Mouse (Mus musculus): Measurements from ENCODE around the gene Ifitm6.
"Not testable (repeated sequence)": the region's sequence is repeated elsewhere in the genome, so short reads cannot be mapped to it uniquely, and the experiment has no call there.

The Ifitm6 gene

GRCm38 (mm10) chr7:140971479-140972171, 46.1 kb downstream of the Ifitm6 start:
- DNase-seq (ENCODE audit: low read depth, low spot score): no peak

- no peak for DNase-seq (ENCODE audit: low read depth, low spot score)
Measured at GRCm38 (mm10) chr7:140970931-140971330, 46.8 kb downstream of the Ifitm6 start.

- DNase-seq (ENCODE audit: low read depth, low spot score): not testable (repeated sequence)
Measured at GRCm38 (mm10) chr7:140968710-140969109, 49.0 kb downstream of the Ifitm6 start.

- peak; percentile 34 for DNase-seq (ENCODE audit: low read depth, low spot score)
Measured at GRCm38 (mm10) chr7:140967862-140968591, 49.7 kb downstream of the Ifitm6 start.

- DNase-seq (ENCODE audit: low read depth, low spot score): no peak
Measured at GRCm38 (mm10) chr7:140966921-140967320, 50.8 kb downstream of the Ifitm6 start, which contains the start of gene Ifitm1. Gene Ifitm1, plus strand, starts transcription at chr7:140967221.

Data from embryo, embryonic 11.5 days (tissue).